Mouse (Mus musculus): ENCODE results near the gene Zfp706.
A peak's percentile ranks its signal among the peaks of the same experiment; 100 is the strongest.

DNA sequence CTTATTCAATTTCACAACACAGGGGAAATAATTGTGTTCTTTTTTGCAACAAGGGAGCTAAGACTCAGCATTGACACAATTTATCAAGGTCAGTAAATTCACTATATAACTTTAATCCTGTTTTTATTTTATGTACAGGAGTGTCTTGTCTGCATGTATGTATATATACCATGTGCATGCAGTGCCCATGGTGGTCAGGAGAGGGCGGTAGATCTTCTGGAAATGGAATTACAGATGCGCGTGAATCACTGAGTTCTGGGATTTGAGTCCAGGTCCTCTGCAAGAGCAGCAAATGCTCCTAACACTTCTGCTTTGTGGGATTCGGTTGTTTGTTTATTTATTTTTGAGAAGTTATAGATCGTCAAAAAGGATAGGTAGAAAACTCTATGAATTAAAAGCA lies 37.8 kb downstream of the Zfp706 start:
- TF ChIP-seq CTCF (IDR thresholded peaks at IDR 0.05; ENCODE audit: low read depth) (peak; percentile 28), EP300 (IDR thresholded peaks at IDR 0.05; ENCODE audit: low read depth) (no peak)

Measured in heart, postnatal 0 days (tissue).